Mouse (Mus musculus): Measurements from ENCODE around the gene Rack1.

Rack1 gene

GRCm38 (mm10) chr11:48793184-48793583 lies 6.9 kb upstream of the Rack1 start:
- DNase-seq (ENCODE audit: low read depth in 2 of 2, low spot score in 2 of 2) = no peak

- DNase-seq (ENCODE audit: low read depth in 2 of 2, low spot score in 2 of 2) = peak in 1 of 2 experiments; percentile 45
Observed at GRCm38 (mm10) chr11:48795221-48795620, 4.9 kb upstream of the Rack1 start.

DNA sequence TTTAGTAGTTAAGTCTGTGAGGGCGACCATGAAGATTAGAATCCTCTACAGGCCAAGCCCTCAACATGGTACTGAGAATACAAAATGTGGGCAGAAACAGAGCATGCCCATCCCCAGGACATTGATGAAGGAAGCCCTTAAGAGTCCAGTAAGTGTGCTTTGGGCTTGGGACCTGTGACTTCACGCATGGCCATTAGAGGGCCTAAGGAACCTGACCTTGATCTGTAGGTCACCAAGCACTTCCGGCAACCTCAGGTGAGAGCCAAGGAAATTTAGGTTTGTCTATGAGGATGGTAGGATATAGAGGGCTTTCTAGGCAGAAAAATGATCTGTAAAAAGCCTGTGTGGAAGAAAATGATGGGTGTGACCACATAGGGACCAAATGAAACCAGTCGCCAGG lies 3.8 kb upstream of the Rack1 start:
- no peak for DNase-seq (ENCODE audit: low read depth in 2 of 2, low spot score in 2 of 2)

DNA sequence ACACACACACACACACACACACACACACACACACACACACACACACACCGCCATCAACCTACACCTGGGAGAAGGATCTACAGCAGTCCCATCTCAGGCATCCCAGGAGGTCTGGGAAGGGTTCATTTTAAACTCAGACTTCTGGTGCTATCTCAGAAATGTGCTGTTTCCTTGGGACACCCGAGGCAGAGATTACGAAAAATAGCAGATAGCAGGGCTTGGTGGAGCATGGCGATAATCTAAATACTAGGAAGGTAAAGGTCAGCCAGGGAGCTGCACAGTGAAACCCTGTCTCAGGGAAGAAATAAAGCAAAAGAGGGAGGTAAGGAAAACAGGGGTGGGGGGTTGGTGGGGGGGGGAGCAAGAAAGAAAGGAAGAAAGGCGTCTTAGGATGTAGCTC lies 2.8 kb upstream of the Rack1 start:
- no peak for DNase-seq (ENCODE audit: low read depth in 2 of 2, low spot score in 2 of 2)

DNA sequence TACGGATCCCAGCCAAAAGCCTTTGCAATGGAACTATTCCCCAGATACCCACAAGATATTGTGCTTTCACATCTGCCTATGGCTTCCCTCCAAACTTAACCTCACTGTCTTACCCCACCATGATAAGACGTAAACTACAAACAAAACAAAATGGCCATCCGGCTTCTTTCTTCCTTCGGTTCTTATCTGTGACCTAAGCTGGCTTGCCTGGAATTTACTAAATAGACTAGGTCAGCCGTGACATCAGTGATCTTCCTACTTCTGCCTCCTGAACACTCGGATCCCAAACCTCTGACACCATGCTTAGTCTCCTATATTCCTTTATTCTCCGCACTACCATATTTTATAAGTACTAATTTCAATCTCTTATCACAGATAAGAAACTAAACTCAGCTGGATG lies 1.8 kb upstream of the Rack1 start:
- no peak for DNase-seq (ENCODE audit: low read depth in 2 of 2, low spot score in 2 of 2)

GRCm38 (mm10) chr11:48798984-48799920 lies 880 bp upstream of the Rack1 start:
- DNase-seq (ENCODE audit: low read depth in 2 of 2, low spot score in 2 of 2) = no peak

GRCm38 (mm10) chr11:48801831-48802772 lies 2.0 kb downstream of the Rack1 start:
- no peak for DNase-seq (ENCODE audit: low read depth in 2 of 2, low spot score in 2 of 2)

GRCm38 (mm10) chr11:48803988-48804387 lies 3.9 kb downstream of the Rack1 start:
- DNase-seq (ENCODE audit: low read depth in 2 of 2, low spot score in 2 of 2) = no peak

GRCm38 (mm10) chr11:48804922-48805321 lies 4.8 kb downstream of the Rack1 start:
- DNase-seq (ENCODE audit: low read depth in 2 of 2, low spot score in 2 of 2) = no peak

DNA sequence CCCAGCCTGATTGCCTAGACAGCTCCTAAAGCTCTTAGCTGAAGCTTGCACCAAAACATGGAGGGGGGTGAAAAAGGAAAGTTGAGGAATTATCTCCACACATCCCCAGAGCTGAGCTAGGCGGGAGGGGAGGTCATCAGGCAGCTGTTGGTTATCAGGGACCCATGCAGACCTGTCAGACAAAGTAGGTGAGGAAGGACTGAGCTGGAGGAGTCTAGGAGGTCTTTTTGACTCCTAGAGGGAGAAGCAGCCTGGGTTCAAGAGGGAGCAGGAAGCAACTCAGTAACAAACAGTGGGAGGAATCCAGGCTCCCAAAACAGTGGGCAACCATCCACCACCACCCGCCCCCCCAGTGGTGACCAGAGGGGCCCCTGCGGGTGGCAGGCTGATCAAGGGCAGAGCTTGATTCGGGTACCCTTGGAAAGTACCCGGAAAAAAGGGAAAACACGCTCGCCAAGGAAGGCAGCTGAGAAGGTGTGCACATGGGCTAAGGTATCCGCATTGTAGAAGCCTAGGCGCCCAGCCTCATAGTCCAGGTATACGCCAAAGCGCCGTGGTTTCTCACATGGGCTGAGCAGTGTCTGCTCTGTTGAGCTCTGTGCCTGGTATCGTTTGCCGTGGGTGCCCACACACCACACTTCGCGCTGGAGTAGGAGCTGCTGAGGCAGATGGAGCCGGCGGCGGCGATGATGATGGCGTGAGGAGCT lies 6.9 kb downstream of the Rack1 start:
- DNase-seq (ENCODE audit: low read depth in 2 of 2, low spot score in 2 of 2) = no peak

- no peak for DNase-seq (ENCODE audit: low read depth in 2 of 2, low spot score in 2 of 2)
Observed at GRCm38 (mm10) chr11:48807563-48808303, 7.6 kb downstream of the Rack1 start.

GRCm38 (mm10) chr11:48808304-48808646 lies 8.1 kb downstream of the Rack1 start:
- DNase-seq (ENCODE audit: low read depth in 2 of 2, low spot score in 2 of 2) = no peak

DNA sequence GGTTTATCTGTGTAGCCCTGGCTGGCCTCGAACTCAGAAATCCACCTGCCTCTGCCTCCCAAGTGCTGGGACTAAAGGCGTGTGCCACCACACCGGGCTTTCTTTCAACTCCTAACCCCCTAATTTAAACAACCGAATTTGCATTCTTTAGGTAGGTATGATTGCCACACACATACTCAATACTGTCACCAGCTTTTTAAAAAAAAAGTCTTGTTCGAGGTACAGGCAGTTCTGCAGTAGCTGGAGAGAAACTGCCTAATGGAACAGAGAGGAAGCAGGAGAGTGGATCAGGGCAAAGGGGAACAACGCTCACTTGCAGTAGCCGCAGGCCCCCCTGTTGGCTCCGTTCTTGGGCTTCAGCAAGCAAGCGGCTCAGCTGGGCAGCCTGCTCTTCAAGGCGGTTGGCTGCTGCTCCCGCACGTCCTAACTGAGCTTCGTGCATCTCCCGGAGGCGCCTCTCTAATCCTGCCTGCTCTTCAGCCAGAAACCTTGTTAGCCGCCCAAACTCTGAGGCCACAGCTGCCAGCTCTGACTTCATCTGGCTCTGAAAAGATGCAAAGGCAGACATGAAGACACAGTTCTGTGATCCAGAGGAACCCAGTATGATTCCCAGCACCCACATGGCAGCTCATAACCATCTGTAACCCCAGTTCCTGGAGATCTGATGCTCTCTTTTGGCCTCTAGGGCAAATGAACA lies 8.8 kb downstream of the Rack1 start:
- DNase-seq (ENCODE audit: low read depth in 2 of 2, low spot score in 2 of 2) = no peak

DNA sequence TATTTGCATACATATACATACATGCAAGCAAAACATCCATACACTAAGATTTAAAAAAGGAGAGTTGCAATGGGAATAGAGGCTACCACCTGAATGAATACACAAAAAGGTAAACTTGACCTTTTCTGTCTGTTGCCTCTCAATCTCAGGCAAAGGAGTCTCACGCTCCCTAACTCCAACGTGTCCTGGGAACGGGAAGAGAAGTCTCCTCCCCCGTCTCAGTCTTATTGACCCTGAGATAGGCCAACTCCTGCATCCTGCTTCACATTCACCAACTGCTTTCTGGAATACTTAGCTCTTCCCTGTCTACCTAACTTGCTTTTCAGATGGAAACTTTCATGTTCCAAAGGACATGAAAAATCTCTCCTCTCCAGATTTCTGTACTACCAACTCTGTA lies 9.3 kb downstream of the Rack1 start:
- no peak for DNase-seq (ENCODE audit: low read depth in 2 of 2, low spot score in 2 of 2)

DNA sequence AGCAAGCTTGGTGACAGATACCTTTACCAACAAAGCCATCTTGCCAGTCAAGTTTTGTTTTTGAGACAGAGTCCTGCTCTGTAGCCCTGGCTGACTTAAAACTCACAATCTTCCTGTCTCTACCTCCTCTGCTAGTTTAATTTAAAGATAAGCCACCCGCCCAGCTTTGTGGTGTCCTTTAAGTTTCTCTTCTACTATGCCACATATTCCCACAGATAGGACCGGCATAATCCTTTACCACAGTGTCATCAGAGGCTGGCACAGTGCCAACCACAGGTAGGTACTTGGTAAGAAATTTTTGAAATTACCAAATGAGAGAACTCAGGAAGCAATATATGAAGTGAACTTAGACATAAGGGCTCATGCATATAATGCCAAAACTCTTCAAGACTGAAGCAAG lies 10.0 kb downstream of the Rack1 start:
- DNase-seq (ENCODE audit: low read depth in 2 of 2, low spot score in 2 of 2) = no peak

DNA sequence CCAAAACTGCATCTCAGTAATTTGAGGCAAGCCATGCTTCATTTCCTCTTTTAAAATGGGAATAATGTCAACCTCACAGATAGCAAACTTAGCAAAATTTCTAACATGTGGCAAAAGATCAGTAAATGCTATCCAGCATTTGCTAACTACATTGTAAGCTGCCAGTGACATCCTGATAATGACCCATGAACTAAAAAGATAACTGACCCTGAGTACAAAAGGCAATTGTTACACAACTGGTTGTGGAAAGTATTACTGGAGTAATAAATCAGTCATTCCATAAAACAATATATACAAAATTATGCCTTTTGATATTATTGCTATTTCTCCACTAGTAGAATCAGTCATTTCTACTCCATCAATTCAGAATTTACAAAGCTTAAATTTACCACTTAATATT lies 13.7 kb downstream of the Rack1 start:
- DNase-seq (ENCODE audit: low read depth in 2 of 2, low spot score in 2 of 2) = no peak

DNA sequence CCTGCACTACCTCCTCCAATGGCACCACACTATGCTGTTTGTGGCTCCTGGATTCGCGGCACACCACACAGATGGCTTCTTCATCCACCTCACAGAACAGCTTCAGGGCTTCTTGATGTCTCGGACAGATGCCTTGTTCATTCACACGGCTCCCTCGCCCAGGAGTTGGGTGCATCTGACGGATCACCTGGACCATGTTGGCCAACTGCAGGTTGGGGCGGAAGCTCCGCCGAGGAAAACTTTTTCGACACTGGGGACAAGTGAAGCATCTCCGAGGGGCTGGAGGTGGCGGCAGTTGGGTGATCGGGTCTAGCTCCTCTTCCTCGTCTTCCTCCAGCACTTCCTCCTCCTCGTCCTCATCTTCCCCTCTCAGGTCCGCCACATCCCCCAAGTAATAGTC lies 15.7 kb downstream of the Rack1 start:
- no peak for DNase-seq (ENCODE audit: low read depth in 2 of 2, low spot score in 2 of 2)

DNA sequence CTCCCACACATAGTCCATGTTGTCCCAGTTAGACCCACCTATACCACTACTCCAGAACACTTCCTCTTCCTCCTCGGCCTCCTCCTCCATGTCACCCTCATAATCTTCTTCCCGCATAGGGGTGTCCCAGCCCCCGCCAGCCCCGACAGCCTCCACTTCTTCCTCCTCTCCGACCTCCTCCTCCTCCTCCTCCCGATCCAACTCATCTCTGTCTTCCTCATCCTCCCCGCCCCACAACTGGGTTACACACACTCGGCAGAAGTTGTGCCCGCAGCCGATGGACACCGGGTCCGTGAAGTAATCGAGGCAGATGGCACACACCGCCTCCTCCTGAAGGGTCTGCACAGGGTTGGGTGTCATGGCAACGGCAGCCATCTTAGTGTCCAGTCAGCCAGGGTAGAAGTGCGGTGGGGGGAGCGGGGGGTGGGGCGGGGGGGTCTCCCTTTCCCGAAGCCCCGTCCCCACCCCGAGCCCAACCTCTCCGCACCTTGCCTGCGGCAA lies 16.2 kb downstream of the Rack1 start:
- peak in 1 of 2 experiments; percentile 19 for DNase-seq (ENCODE audit: low read depth in 2 of 2, low spot score in 2 of 2)

- peak; percentile 99 for DNase-seq (ENCODE audit: low read depth in 2 of 2, low spot score in 2 of 2)
Observed at GRCm38 (mm10) chr11:48816800-48817665, 16.9 kb downstream of the Rack1 start, which contains the start of gene Trim41. Trim41 (minus strand) TSS chr11:48817353.
